Mouse (Mus musculus): Measurements from ENCODE around the gene Pmp22. TPM values are rescaled to one million over a fixed set of nuclear protein-coding genes. Genes with fewer than 3 reads are reported as not detected.

Gene Pmp22
- polyA plus RNA-seq, 2 experiments from 2014 or later: not detected

- ATAC-seq: no peak
These were observed 1.3 kb upstream of the Pmp22 start for GRCm38 (mm10) chr11:63127513-63127912.

GRCm38 (mm10) chr11:63129375-63129774 lies 593 bp downstream of the Pmp22 start:
- ATAC-seq: no peak

GRCm38 (mm10) chr11:63129840-63130239 lies 1.1 kb downstream of the Pmp22 start:
- no peak for ATAC-seq

- no peak for ATAC-seq
These were observed 1.7 kb downstream of the Pmp22 start for GRCm38 (mm10) chr11:63130497-63130896.

GRCm38 (mm10) chr11:63131001-63131692 lies 2.4 kb downstream of the Pmp22 start:
- ATAC-seq: no peak

GRCm38 (mm10) chr11:63131693-63132040 lies 2.9 kb downstream of the Pmp22 start:
- no peak for ATAC-seq

GRCm38 (mm10) chr11:63132151-63132500 lies 3.3 kb downstream of the Pmp22 start:
- ATAC-seq: no peak

- ATAC-seq: no peak
These were observed 4.0 kb downstream of the Pmp22 start for GRCm38 (mm10) chr11:63132501-63133435.

- ATAC-seq: no peak
These were observed 5.2 kb downstream of the Pmp22 start for GRCm38 (mm10) chr11:63134021-63134420.

- no peak for ATAC-seq
These were observed 6.1 kb downstream of the Pmp22 start for GRCm38 (mm10) chr11:63134742-63135482.

- ATAC-seq: peak; percentile 59
These were observed 6.8 kb downstream of the Pmp22 start for GRCm38 (mm10) chr11:63135622-63136021.

GRCm38 (mm10) chr11:63136205-63136604 lies 7.4 kb downstream of the Pmp22 start:
- no peak for ATAC-seq

GRCm38 (mm10) chr11:63136836-63137416 lies 8.1 kb downstream of the Pmp22 start:
- ATAC-seq: no peak

GRCm38 (mm10) chr11:63138739-63139138 lies 10.0 kb downstream of the Pmp22 start:
- ATAC-seq: no peak

- no peak for ATAC-seq
These were observed 13.5 kb downstream of the Pmp22 start for GRCm38 (mm10) chr11:63142311-63142710.

GRCm38 (mm10) chr11:63142816-63143215 lies 14.0 kb downstream of the Pmp22 start:
- ATAC-seq: no peak

GRCm38 (mm10) chr11:63143486-63143885 lies 14.7 kb downstream of the Pmp22 start:
- ATAC-seq: no peak

GRCm38 (mm10) chr11:63146601-63147000 lies 17.8 kb downstream of the Pmp22 start:
- ATAC-seq: peak; percentile 28

- no peak for ATAC-seq
These were observed 19.5 kb downstream of the Pmp22 start for GRCm38 (mm10) chr11:63148276-63148675.

- no peak for ATAC-seq
These were observed 23.1 kb downstream of the Pmp22 start for GRCm38 (mm10) chr11:63151857-63152256.

GRCm38 (mm10) chr11:63157117-63157516 lies 28.3 kb downstream of the Pmp22 start:
- ATAC-seq: no peak

- ATAC-seq: no peak
These were observed 32.1 kb downstream of the Pmp22 start for GRCm38 (mm10) chr11:63160926-63161325.

GRCm38 (mm10) chr11:63162806-63163205 lies 34.0 kb downstream of the Pmp22 start:
- no peak for ATAC-seq
